Mouse (Mus musculus): ENCODE measurements at regions not wholly inside any gene's neighbourhood (a gene's known extent, or its start where the extent isn't known, plus 50 kb on each side); places are given as distances from the start of the nearest gene placed in this dataset.

GRCm38 (mm10) chr9:80565388-80566024 lies 100.2 kb upstream of the Impg1 start:
- Histone ChIP-seq H3K4me2 (ENCODE audit: low read depth, low read length) (no peak overlapping the region), H3K9me3 (ENCODE audit: low read length) (no peaks in the 10 kb centered on the region), H3K36me3 (replicated peaks; ENCODE audit: insufficient read depth, low read length) (no peaks in the 10 kb centered on the region), H3K9ac (replicated peaks) (no peak overlapping the region), H3K27ac (ENCODE audit: low read depth) (no peak overlapping the region), H3K4me1 (ENCODE audit: insufficient read depth) (no peaks in the 10 kb centered on the region), H3K27me3 (ENCODE audit: insufficient read depth, low read length) (no peaks in the 10 kb centered on the region), H3K4me3 (ENCODE audit: low read depth, low read length) (no peak overlapping the region)
- TF ChIP-seq EP300 (IDR thresholded peaks at IDR 0.05; ENCODE audit: low read depth) (no peak), CTCF (IDR thresholded peaks at IDR 0.05; ENCODE audit: low read depth) (no peak)
- DNase-seq (no peak), ATAC-seq (no peak)
- WGBS (ENCODE audit: insufficient replicate concordance) = 81% methylated on average over 4 of the region's 4 CpGs

- no peaks in the 10 kb centered on the region for H3K36me3 ChIP-seq (replicated peaks; ENCODE audit: insufficient read depth, low read length)
- no peak overlapping the region for H3K9ac ChIP-seq (replicated peaks)
- H3K9me3 ChIP-seq (ENCODE audit: low read length) = no peaks in the 10 kb centered on the region
- 86% methylated on average over 2 of the region's 2 CpGs for WGBS (ENCODE audit: insufficient replicate concordance)
- H3K4me1 ChIP-seq (ENCODE audit: insufficient read depth) = no peaks in the 10 kb centered on the region
- ATAC-seq = no peak
- TF ChIP-seq EP300 (IDR thresholded peaks at IDR 0.05; ENCODE audit: low read depth) (no peak), CTCF (IDR thresholded peaks at IDR 0.05; ENCODE audit: low read depth) (no peak)
- DNase-seq = no peak
- no peak overlapping the region for H3K27ac ChIP-seq (ENCODE audit: low read depth)
- H3K4me3 ChIP-seq (ENCODE audit: low read depth, low read length) = no peak overlapping the region
- H3K27me3 ChIP-seq (ENCODE audit: insufficient read depth, low read length) = no peaks in the 10 kb centered on the region
- H3K4me2 ChIP-seq (ENCODE audit: low read depth, low read length) = no peak overlapping the region
Measured at GRCm38 (mm10) chr9:80563655-80564054, 98.4 kb upstream of the Impg1 start.

GRCm38 (mm10) chr9:80555531-80556067 lies 90.3 kb upstream of the Impg1 start:
- TF ChIP-seq EP300 (IDR thresholded peaks at IDR 0.05; ENCODE audit: low read depth) = no peak
- no peak for TF ChIP-seq CTCF (IDR thresholded peaks at IDR 0.05; ENCODE audit: low read depth)

More at GRCm38 (mm10) chr9:80555531-80556067, 90.3 kb upstream of the Impg1 start:
- Histone ChIP-seq H3K4me1 (ENCODE audit: insufficient read depth) (no peaks in the 10 kb centered on the region), H3K9ac (replicated peaks) (no peak overlapping the region), H3K27ac (ENCODE audit: low read depth) (no peak overlapping the region), H3K36me3 (replicated peaks; ENCODE audit: insufficient read depth, low read length) (no peaks in the 10 kb centered on the region), H3K4me3 (ENCODE audit: low read depth, low read length) (no peak overlapping the region), H3K27me3 (ENCODE audit: insufficient read depth, low read length) (no peaks in the 10 kb centered on the region), H3K4me2 (ENCODE audit: low read depth, low read length) (no peak overlapping the region), H3K9me3 (ENCODE audit: low read length) (no peaks in the 10 kb centered on the region)
- WGBS (ENCODE audit: insufficient replicate concordance) = 45% methylated on average over 1 of the region's 1 CpGs
- no peak for DNase-seq
- ATAC-seq = no peak

Measured in liver, postnatal 0 days (tissue).